Mouse (Mus musculus): ENCODE measurements around the gene Ltb4r2.

Gene Ltb4r2

DNA sequence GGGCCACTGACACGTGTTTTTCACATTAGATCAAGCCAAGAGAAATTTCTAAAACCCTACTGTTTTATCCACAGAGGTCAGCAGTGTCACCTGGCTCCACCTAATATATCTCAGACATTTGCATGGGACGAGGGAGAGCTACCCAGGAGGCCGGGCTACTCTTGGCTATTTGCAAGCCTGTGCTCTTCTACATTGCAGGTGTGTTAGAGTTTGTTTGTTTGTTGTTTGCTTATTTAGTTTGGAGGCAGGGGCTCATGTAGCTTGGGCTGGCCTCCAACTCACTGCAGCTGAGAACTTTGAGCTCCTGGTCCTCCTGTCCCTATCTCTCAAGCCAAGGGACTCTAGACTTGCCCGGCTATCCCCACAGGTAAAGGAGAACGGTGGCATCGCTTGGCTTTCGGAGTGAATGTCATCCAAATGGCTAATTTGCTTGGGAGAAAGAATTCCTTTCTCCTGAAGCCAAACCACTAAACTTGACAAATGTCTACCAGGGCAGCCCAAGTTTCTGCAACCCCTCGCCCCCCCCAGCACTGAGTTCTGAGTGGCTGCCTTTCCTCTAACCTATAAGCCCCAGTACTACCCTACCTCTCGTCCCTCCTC, 21.2 kb downstream of the Ltb4r2 start:
- DNase-seq (ENCODE audit: low read depth): no peak

DNA sequence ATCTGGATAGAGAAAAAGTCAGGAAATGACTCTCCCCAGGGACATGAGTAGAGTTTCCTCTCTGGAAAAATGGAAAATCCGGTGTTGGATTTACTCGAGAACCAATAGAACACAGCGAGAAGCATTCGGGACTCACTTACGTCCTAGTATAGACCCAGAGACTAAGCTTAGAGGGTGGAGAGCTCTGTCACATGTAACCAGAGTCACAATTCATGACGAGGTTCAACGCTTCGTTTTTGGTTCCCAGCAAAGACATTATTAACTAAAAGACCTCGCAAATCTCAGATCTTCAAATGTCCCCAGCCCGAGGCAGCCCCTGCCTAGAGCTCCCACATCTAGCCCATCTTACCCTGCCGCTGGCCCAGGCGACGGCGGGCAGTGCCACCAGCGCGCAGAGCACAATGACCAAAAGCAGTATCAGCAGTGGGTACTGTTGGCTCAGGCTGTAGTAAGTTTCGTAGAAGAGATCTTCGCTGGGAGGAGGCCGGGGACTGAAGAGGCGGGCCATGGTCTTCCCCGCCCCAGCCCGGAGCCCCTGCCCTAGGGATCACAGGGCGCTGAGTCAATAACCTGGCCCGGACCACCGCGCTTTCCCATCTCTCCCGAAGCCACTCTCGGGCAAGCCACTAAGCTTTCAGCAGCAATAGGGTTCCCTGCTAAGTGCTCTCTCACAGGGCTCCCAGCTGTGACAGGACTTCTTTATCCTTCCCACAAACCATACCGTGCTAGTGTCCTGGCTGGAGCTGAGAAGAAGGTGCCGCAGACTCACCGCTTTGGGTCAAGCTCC, 22.1 kb downstream of the Ltb4r2 start:
- no peak for DNase-seq (ENCODE audit: low read depth)

DNA sequence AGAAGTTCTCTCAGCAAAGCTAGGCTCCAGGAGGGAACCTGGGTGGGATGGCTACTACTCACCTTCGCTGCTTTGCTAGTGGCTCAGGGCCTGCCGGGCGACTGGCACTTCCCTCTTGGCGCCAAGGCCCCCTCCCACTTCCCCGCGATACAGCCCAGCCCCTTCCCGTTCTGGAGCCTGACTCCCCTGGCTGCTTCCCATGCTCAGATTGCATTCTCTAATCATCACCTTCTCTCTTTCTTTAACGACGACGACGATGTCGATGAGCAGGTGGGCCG, 22.7 kb downstream of the Ltb4r2 start, which contains the start of gene Adcy4:
TSS of gene Adcy4 (minus strand) at position 138 of the 278 bp plus-strand sequence.
- no peak for DNase-seq (ENCODE audit: low read depth)

DNA sequence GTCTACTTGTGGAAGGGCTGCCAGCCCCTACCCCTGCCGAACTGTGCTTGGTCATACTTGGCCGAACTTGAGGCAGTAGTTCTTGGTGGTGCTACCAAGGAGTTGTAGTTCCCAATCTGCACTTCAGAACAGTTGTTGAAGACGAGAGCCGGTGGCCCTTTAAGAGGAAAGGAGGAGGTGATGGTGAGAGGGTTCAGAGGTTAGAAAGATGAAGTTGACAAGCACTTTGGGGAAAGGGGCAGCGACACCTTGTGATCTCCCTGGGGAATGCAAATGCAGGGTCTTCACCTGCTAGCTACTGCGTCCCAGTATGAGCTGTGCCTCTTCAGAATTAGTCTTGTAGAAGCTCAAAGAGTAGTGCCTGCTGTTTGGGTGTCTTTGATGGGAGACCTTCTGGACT, 24.0 kb downstream of the Ltb4r2 start:
- DNase-seq (ENCODE audit: low read depth): no peak

DNA sequence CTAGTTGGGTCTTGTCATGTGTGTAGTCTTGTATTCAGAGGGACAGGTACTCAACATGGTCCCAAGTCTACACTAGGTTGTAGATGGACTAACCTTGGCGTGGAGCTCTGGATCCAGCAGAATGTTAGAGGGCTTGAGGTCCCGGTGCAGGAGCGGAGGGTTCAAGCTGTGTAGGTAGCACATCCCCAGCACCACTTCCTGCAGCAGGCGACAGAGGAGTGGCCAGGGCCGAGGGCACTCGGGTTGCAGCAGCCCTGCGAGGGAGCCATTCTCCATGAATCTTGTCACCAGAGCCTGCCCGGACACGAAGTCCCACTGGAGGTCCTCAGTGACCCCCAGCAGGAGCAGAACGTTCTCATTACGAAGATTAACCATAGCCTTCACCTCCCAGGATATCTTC, 26.5 kb downstream of the Ltb4r2 start:
- DNase-seq (ENCODE audit: low read depth): no peak

DNA sequence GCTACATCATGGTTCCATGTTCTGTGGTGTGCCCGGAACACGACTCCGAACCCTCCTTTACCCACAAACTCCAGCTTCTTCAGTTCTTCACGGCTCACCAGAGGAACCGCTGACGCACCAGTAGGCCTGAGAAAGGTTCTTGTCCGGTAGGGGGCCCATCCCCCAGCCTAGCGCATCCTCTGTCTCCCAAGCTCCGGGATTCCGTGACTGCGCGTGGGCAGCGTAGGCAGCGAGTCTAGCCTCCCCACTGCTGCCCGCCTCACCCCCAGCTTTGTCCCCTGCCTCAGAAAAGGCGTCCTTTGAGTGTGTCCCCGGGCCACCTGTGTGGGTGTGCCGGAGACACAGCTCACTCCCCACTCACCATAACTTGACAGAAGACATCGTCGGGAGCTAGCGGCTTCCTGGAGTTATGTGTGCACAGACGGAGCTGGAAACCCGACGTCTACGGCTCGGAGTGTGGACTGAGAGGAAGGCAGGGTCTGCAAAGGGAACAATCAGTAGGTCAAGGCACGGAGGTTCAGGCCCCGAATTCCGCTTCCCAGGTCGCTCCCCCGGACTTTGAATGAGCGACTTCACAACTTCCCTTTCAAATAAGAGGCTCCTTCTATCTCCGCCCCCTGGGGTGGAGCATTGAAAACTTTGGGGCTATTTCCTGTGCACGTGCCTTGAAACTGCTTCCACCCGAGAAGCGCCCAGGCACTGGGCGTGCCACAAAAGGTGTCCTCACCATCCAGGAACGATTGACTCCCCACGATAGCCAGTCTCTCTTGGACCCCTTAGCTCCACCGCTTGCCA, 27.2 kb downstream of the Ltb4r2 start, which contains the start of gene Ripk3:
TSS of gene Ripk3 (minus strand) at position 610 of the 795 bp plus-strand sequence.
- peak; percentile 92 for DNase-seq (ENCODE audit: low read depth)

DNA sequence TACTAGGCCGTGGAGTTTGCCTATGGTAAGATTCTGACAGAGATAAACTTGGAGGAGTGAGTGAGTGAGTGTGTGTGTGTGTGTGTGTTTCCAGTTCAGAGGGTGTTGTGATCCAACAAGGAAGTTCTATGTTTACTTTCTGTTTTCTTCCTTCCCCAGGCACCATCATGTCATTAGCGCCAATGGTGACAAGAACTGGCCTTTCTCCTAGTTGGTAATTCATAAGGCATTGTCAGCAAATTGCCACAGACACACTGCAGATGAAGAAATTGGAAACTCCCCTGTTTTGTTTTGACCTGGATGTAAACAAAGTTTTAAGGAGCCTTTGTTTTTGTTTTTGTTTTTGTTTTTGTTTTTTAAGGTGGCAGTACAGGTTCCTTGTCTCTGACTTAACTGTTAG, 32.2 kb downstream of the Ltb4r2 start:
- peak; percentile 36 for DNase-seq (ENCODE audit: low read depth)

DNA sequence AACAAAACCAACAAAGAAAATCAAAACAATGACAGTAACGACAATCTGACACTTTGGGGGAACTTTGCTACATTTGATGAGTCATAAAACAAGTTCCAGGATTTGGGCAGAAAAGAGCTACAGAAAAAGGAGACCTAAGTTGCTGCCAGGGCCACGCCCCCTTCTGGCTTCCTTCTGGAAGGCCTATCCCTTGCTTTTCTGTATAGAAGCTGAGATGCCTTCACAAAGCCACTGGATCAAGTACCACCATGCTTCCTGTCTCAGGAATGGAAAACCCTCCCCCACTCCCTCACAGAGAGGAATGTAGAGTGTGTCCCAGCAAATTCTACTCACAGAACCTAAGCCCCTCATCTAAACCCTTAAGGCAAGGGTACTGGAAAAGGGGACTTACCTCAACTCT, 32.7 kb downstream of the Ltb4r2 start:
- DNase-seq (ENCODE audit: low read depth): peak; percentile 52

DNA sequence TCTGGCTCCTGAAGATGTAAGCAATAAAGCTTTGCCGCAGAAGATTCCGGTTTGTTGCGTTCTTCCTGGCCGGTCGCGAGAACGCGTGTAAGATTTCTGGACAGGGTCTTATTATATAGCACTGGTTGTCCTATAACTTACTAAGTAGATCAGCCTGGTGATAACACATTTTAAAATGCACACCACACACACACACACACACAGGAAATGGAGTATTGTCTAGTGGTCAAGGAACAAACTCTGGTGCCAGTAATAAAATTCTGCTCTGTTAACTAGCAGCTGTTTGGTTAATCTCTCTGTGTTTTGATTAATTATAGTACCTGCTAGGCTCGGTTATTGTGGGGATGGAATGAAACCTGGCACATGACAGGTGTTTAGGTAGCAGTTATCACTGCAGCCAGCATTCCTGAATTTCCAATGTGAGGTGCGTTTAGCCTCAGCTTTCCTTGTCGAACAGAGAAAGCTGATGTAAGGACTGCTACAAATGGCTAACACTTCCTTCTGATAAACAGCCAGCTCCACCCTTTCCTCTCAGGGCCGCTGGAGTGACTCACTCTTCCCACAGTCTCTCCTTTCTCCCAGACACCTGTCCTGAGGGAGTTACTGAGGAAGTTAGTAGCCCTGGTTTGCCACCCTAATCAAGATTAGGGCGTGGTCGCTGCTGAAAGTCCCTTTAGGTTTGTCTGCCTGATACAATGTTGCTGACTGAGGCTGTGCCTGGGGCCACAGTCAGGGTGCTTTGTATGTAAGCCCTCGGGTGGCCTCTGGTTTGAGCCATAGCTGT, 34.3 kb downstream of the Ltb4r2 start:
- peak; percentile 91 for DNase-seq (ENCODE audit: low read depth)
